8 mouse cellular contexts compared by ENCODE assay signal in the genomic region with DNA sequence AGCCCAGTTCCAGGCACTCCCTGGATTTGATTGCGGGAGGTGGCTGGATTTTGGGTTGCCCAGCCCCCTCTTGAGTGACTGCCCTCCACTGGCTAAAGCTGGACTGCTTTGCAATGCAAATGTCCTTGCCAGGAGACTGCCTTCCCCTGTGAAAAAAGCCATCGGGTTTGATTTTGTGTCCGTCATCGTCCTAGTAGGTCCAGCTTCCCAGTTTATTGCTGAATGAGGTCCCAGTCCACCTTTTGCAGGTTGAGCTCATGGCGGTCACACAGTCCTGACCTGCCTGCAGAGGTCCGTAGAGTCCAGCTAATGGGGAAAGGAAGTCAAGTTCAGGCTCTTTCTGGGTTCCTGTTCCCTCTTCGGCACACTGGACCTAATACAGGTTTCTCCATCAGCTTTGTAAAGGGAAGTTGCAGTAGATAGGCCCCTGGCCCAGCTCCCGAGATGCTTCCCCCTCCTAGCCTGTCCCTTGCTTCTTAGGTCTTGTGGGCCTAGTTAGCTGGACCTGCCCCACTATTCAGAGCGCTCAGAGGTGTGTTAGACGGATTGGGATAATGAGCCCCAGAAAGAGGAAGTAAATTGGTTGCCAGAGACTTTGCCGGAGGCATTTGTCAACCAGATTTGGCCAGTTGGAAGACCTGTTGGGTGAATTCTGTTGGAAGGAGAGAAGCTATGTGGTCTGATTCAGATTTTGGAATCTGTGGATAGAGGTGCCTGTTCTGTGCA. TPM values are rescaled to one million over a fixed set of nuclear protein-coding genes. Genes with fewer than 3 reads are reported as not detected.
A peak's percentile ranks its signal among the peaks of the same experiment; 100 is the strongest.
DNase-seq lines count a peak whose midpoint lies in the region; ATAC-seq and TF ChIP-seq lines count a peak whose summit lies in the region.

No protein-coding gene starts in this region.

- H3K4me3 ChIP-seq in liver, adult 2 months (ENCODE audit: insufficient read depth, low read depth, low read length), result peak overlapping the region; percentile 87
- H3K4me3 ChIP-seq in embryonic facial prominence, embryonic 10.5 days, result peak overlapping the region; percentile 80
- peak overlapping the region; percentile 96 for H3K4me3 ChIP-seq in limb, embryonic 14.5 days (replicated peaks; ENCODE audit: low read length)
- peak overlapping the region; percentile 92 for H3K4me3 ChIP-seq in midbrain, postnatal 0 days (ENCODE audit: low read depth, low read length)
- peak overlapping the region; percentile 84 for H3K4me3 ChIP-seq in stomach, embryonic 14.5 days (ENCODE audit: low read depth, low read length)

- peak overlapping the region; percentile 90 for H3K4me2 ChIP-seq in limb, embryonic 14.5 days (replicated peaks; ENCODE audit: low read depth, low read length, severe bottlenecking)
- peak overlapping the region; percentile 65 for H3K4me2 ChIP-seq in midbrain, postnatal 0 days (ENCODE audit: low read depth, low read length, poor library complexity, severe bottlenecking)
- H3K4me2 ChIP-seq in stomach, embryonic 14.5 days (replicated peaks; ENCODE audit: low read depth, low read length), result peak overlapping the region; percentile 78

- peak overlapping the region; percentile 94 for H3K27ac ChIP-seq in liver, adult 2 months (replicated peaks; ENCODE audit: insufficient read depth, low read depth, low read length)
- H3K27ac ChIP-seq in embryonic facial prominence, embryonic 10.5 days (replicated peaks), result peak overlapping the region; percentile 96
- H3K27ac ChIP-seq in limb, embryonic 14.5 days (replicated peaks; ENCODE audit: low read depth, low read length), result peak overlapping the region; percentile 96
- H3K27ac ChIP-seq in midbrain, postnatal 0 days (ENCODE audit: low read depth, low read length), result peak overlapping the region; percentile 91
- peak overlapping the region; percentile 64 for H3K27ac ChIP-seq in stomach, embryonic 14.5 days (ENCODE audit: low read length)

- no peaks in the 10 kb centered on the region for H3K27me3 ChIP-seq in liver, adult 2 months (ENCODE audit: control insufficient read depth, insufficient read depth, low read length)
- H3K27me3 ChIP-seq in embryonic facial prominence, embryonic 10.5 days (replicated peaks; ENCODE audit: low read depth, poor library complexity, severe bottlenecking), result no peaks in the 10 kb centered on the region
- no peaks in the 10 kb centered on the region for H3K27me3 ChIP-seq in limb, embryonic 14.5 days (ENCODE audit: control insufficient read depth, insufficient read depth, low read length)
- no peaks in the 10 kb centered on the region for H3K27me3 ChIP-seq in midbrain, postnatal 0 days (ENCODE audit: insufficient read depth, low read length)
- H3K27me3 ChIP-seq in stomach, embryonic 14.5 days (ENCODE audit: control insufficient read depth, insufficient read depth, low read length), result no peaks in the 10 kb centered on the region

- no peak for TF ChIP-seq POLR2A in liver, adult 2 months (IDR thresholded peaks at IDR 0.05; ENCODE audit: extremely low read depth, insufficient read depth, low read length)
- TF ChIP-seq POLR2A in limb, embryonic 14.5 days (IDR thresholded peaks at IDR 0.05; ENCODE audit: borderline replicate concordance, extremely low read depth, insufficient read depth, insufficient read length), result no peak

- peaks cover 37% of the 10 kb centered on the region for H3K79me2 ChIP-seq in liver, adult 2 months (ENCODE audit: control insufficient read depth, insufficient read depth, low read length)

- no peaks in the 10 kb centered on the region for H3K9me3 ChIP-seq in embryonic facial prominence, embryonic 10.5 days
- no peaks in the 10 kb centered on the region for H3K9me3 ChIP-seq in limb, embryonic 14.5 days (ENCODE audit: control insufficient read depth, low read length)
- no peaks in the 10 kb centered on the region for H3K9me3 ChIP-seq in midbrain, postnatal 0 days (ENCODE audit: low read length)
- no peaks in the 10 kb centered on the region for H3K9me3 ChIP-seq in stomach, embryonic 14.5 days (ENCODE audit: control insufficient read depth, low read depth, low read length)

- H3K9ac ChIP-seq in liver, adult 2 months (ENCODE audit: low read depth, low read length), result peak overlapping the region; percentile 96
- H3K9ac ChIP-seq in limb, embryonic 14.5 days (ENCODE audit: low read depth, low read length, severe bottlenecking), result peak overlapping the region; percentile 93
- H3K9ac ChIP-seq in midbrain, postnatal 0 days (replicated peaks; ENCODE audit: low read length, poor library complexity, severe bottlenecking), result peak overlapping the region; percentile 94
- H3K9ac ChIP-seq in stomach, embryonic 14.5 days (replicated peaks; ENCODE audit: low read depth, low read length), result peak overlapping the region; percentile 89

- no peaks in the 10 kb centered on the region for H3K36me3 ChIP-seq in liver, adult 2 months (ENCODE audit: control insufficient read depth, insufficient read depth, low read length)
- 0 out of 2 replicates have a peak, but pooled peaks cover 4% of the 10 kb centered on the region for H3K36me3 ChIP-seq in embryonic facial prominence, embryonic 10.5 days (replicated peaks)
- H3K36me3 ChIP-seq in limb, embryonic 14.5 days (ENCODE audit: control insufficient read depth, insufficient read depth, low read length), result no peaks in the 10 kb centered on the region
- H3K36me3 ChIP-seq in midbrain, postnatal 0 days (ENCODE audit: insufficient read depth, low read length), result no peaks in the 10 kb centered on the region
- no peaks in the 10 kb centered on the region for H3K36me3 ChIP-seq in stomach, embryonic 14.5 days (ENCODE audit: control insufficient read depth, insufficient read depth, low read length)

- H3K4me1 ChIP-seq in liver, adult 2 months (ENCODE audit: control insufficient read depth, insufficient read depth, low read length), result peaks cover 16% of the 10 kb centered on the region
- H3K4me1 ChIP-seq in embryonic facial prominence, embryonic 10.5 days, result peaks cover 79% of the 10 kb centered on the region
- H3K4me1 ChIP-seq in limb, embryonic 14.5 days (ENCODE audit: control insufficient read depth, insufficient read depth, low read length), result peaks cover 48% of the 10 kb centered on the region
- peaks cover 13% of the 10 kb centered on the region for H3K4me1 ChIP-seq in midbrain, postnatal 0 days (ENCODE audit: insufficient read depth, low read length)
- peaks cover 45% of the 10 kb centered on the region for H3K4me1 ChIP-seq in stomach, embryonic 14.5 days (ENCODE audit: control insufficient read depth, insufficient read depth, low read length)

- no peak for ATAC-seq in limb, embryonic 14.5 days (ENCODE audit: low FRiP score, low read depth)
- ATAC-seq in midbrain, postnatal 0 days (ENCODE audit: low FRiP score), result no peak
- ATAC-seq in stomach, embryonic 14.5 days (ENCODE audit: insufficient number of reproducible peaks, insufficient read depth, low FRiP score, low read depth), result no peak

- whole genome bisulfite sequencing in liver, adult 2 months, result 5% methylated on average over 11 of the region's 11 CpGs
- WGBS in embryonic facial prominence, embryonic 10.5 days, result 2% methylated on average over 11 of the region's 11 CpGs
- 4% methylated on average over 11 of the region's 11 CpGs for WGBS in limb, embryonic 14.5 days
- 2% methylated on average over 11 of the region's 11 CpGs for WGBS in midbrain, postnatal 0 days
- WGBS in stomach, embryonic 14.5 days, result 3% methylated on average over 11 of the region's 11 CpGs

- DNase-seq in liver, adult 2 months (ENCODE audit: extremely low read depth, low read depth, low spot score), result peak; percentile 82
- DNase-seq in liver, result no peak
- DNase-seq in embryonic facial prominence, embryonic 10.5 days (ENCODE audit: low spot score), result peak; percentile 53
- peak; percentile 58 to 62 for DNase-seq in heart, adult 9 months (ENCODE audit: low spot score in 2 of 2)
- peak; percentile 71 to 73 for DNase-seq in kidney, adult 8-10 months
- DNase-seq in limb, embryonic 14.5 days (ENCODE audit: low spot score), result no peak
- DNase-seq in midbrain, postnatal 0 days (ENCODE audit: low spot score), result peak; percentile 59

- TF ChIP-seq CTCF in liver, adult 2 months (IDR thresholded peaks at IDR 0.05; ENCODE audit: low read depth, low read length), result peak; percentile 51
- peak; percentile 40; the same call in 1 of the 2 replicates for TF ChIP-seq CTCF in midbrain, postnatal 0 days (IDR thresholded peaks at IDR 0.05)

RNA-seq across cellular contexts. Expression of gene Fam102a, which starts 1.7 kb away (rescaled TPM):
- total RNA-seq in liver, adult 2 months (2014; rRNA removed), result 7.0 and 7.2 TPM in 2 replicates
- polyA plus RNA-seq in liver, adult 2 months (2012; rRNA removed), result 10.5 and 11.0 TPM in 2 replicates
- polyA plus RNA-seq in embryonic facial prominence, embryonic 10.5 days (2016; fragmentation: Nextera tagmentation; extraction: Ambion mirVana), result 11.8 and 12.3 TPM in 2 replicates
- 15.3 and 22.8 TPM in 2 replicates for polyA plus RNA-seq in limb, embryonic 14.5 days (2012; rRNA removed)
- 17.2 TPM in 2 replicates for polyA plus RNA-seq in limb, embryonic 14.5 days (2014; fragmentation: Nextera tagmentation; extraction: Ambion mirVana)
- 21.5 and 24.4 TPM in 2 replicates for total RNA-seq in midbrain, postnatal 0 days (2014; rRNA removed)
- 6.8 and 7.2 TPM in 2 replicates for polyA plus RNA-seq in midbrain, postnatal 0 days (2015; fragmentation: Nextera tagmentation; extraction: Ambion mirVana)
- 10.6 and 14.0 TPM in 2 replicates for polyA plus RNA-seq in stomach, embryonic 14.5 days (2014; fragmentation: Nextera tagmentation; extraction: Ambion mirVana)

RNA-seq across cellular contexts. Expression of gene Dpm2, which starts 33.9 kb away (rescaled TPM):
- 6.5 and 8.4 TPM in 2 replicates for total RNA-seq in liver, adult 2 months (2014; rRNA removed)
- polyA plus RNA-seq in liver, adult 2 months (2012; rRNA removed), result 73.7 and 104 TPM in 2 replicates
- polyA plus RNA-seq in embryonic facial prominence, embryonic 10.5 days (2016; fragmentation: Nextera tagmentation; extraction: Ambion mirVana), result 109 and 111 TPM in 2 replicates
- 146 and 178 TPM in 2 replicates for polyA plus RNA-seq in limb, embryonic 14.5 days (2012; rRNA removed)
- 122 TPM in 2 replicates for polyA plus RNA-seq in limb, embryonic 14.5 days (2014; fragmentation: Nextera tagmentation; extraction: Ambion mirVana)
- total RNA-seq in midbrain, postnatal 0 days (2014; rRNA removed), result 70.0 and 73.3 TPM in 2 replicates
- 135 and 143 TPM in 2 replicates for polyA plus RNA-seq in midbrain, postnatal 0 days (2015; fragmentation: Nextera tagmentation; extraction: Ambion mirVana)
- polyA plus RNA-seq in stomach, embryonic 14.5 days (2014; fragmentation: Nextera tagmentation; extraction: Ambion mirVana), result 122 TPM in 2 replicates

RNA-seq across cellular contexts. Expression of gene Pip5kl1, which starts 37.8 kb away (rescaled TPM):
- not detected in 2 replicates for total RNA-seq in liver, adult 2 months (2014; rRNA removed)
- not detected in 2 replicates for polyA plus RNA-seq in liver, adult 2 months (2012; rRNA removed)
- polyA plus RNA-seq in embryonic facial prominence, embryonic 10.5 days (2016; fragmentation: Nextera tagmentation; extraction: Ambion mirVana), result 2.0 and 2.1 TPM in 2 replicates
- polyA plus RNA-seq in limb, embryonic 14.5 days (2012; rRNA removed), result 1.9 and 3.1 TPM in 2 replicates
- polyA plus RNA-seq in limb, embryonic 14.5 days (2014; fragmentation: Nextera tagmentation; extraction: Ambion mirVana), result 0.43 and 1.3 TPM in 2 replicates
- total RNA-seq in midbrain, postnatal 0 days (2014; rRNA removed), result 19.3 and 20.0 TPM in 2 replicates
- 16.5 and 26.5 TPM in 2 replicates for polyA plus RNA-seq in midbrain, postnatal 0 days (2015; fragmentation: Nextera tagmentation; extraction: Ambion mirVana)
- polyA plus RNA-seq in stomach, embryonic 14.5 days (2014; fragmentation: Nextera tagmentation; extraction: Ambion mirVana), result 0.46 and 1.4 TPM in 2 replicates

RNA-seq across cellular contexts. Expression of gene 9430097D07Rik, which starts 38.7 kb away (rescaled TPM):
- not detected in 2 replicates for total RNA-seq in liver, adult 2 months (2014; rRNA removed)
- not detected in 2 replicates for polyA plus RNA-seq in liver, adult 2 months (2012; rRNA removed)
- 0.11 TPM in 2 replicates for polyA plus RNA-seq in embryonic facial prominence, embryonic 10.5 days (2016; fragmentation: Nextera tagmentation; extraction: Ambion mirVana)
- polyA plus RNA-seq in limb, embryonic 14.5 days (2012; rRNA removed), result 0.09 TPM in 1 of 2 replicates, not detected in the other
- 0.17 TPM in 1 of 2 replicates, not detected in the other for polyA plus RNA-seq in limb, embryonic 14.5 days (2014; fragmentation: Nextera tagmentation; extraction: Ambion mirVana)
- total RNA-seq in midbrain, postnatal 0 days (2014; rRNA removed), result 0.16 and 0.33 TPM in 2 replicates
- polyA plus RNA-seq in midbrain, postnatal 0 days (2015; fragmentation: Nextera tagmentation; extraction: Ambion mirVana), result 0.69 and 0.82 TPM in 2 replicates
- polyA plus RNA-seq in stomach, embryonic 14.5 days (2014; fragmentation: Nextera tagmentation; extraction: Ambion mirVana), result 0.22 TPM in 1 of 2 replicates, not detected in the other

RNA-seq across cellular contexts. Expression of gene St6galnac4, which starts 50.1 kb away (rescaled TPM):
- 0.74 and 1.2 TPM in 2 replicates for total RNA-seq in liver, adult 2 months (2014; rRNA removed)
- 2.2 and 2.5 TPM in 2 replicates for polyA plus RNA-seq in liver, adult 2 months (2012; rRNA removed)
- polyA plus RNA-seq in embryonic facial prominence, embryonic 10.5 days (2016; fragmentation: Nextera tagmentation; extraction: Ambion mirVana), result 25.1 and 26.4 TPM in 2 replicates
- 31.8 and 44.9 TPM in 2 replicates for polyA plus RNA-seq in limb, embryonic 14.5 days (2012; rRNA removed)
- polyA plus RNA-seq in limb, embryonic 14.5 days (2014; fragmentation: Nextera tagmentation; extraction: Ambion mirVana), result 33.3 and 33.9 TPM in 2 replicates
- total RNA-seq in midbrain, postnatal 0 days (2014; rRNA removed), result 50.9 and 51.1 TPM in 2 replicates
- 38.0 and 38.6 TPM in 2 replicates for polyA plus RNA-seq in midbrain, postnatal 0 days (2015; fragmentation: Nextera tagmentation; extraction: Ambion mirVana)
- 17.0 and 18.1 TPM in 2 replicates for polyA plus RNA-seq in stomach, embryonic 14.5 days (2014; fragmentation: Nextera tagmentation; extraction: Ambion mirVana)

Comparison
In these comparisons a context has a peak if more than half of its experiments do, and no peak if none do; other contexts are left out.
1. DNase-seq: peak in liver, adult 2 months (single experiment), embryonic facial prominence, embryonic 10.5 days (single experiment), heart, adult 9 months (2 of 2), kidney, adult 8-10 months (2 of 2) and midbrain, postnatal 0 days (single experiment); none in liver (single experiment) and limb, embryonic 14.5 days (single experiment).
2. Peak in every context shown above with its lines, with median percentiles within 50 percentile points of each other: H3K27ac ChIP-seq, H3K4me3 ChIP-seq, H3K9ac ChIP-seq and H3K4me2 ChIP-seq.